Mouse (Mus musculus): Measurements from ENCODE around the gene Smad6. TPM values are rescaled to one million over a fixed set of nuclear protein-coding genes. Genes with fewer than 3 reads are reported as not detected.

The Smad6 gene
- total and polyA plus RNA-seq, 3 experiments: 0.44 to 1.6 (median 0.98) TPM

- Histone ChIP-seq H3K27me3 (ENCODE audit: insufficient read depth, low read length) (peaks cover 12% of the 10 kb centered on the region; the same call in 1 of the 2 replicates), H3K36me3 (replicated peaks) (no peaks in the 10 kb centered on the region), H3K4me1 (ENCODE audit: insufficient read depth, low read depth, low read length) (no peaks in the 10 kb centered on the region), H3K4me3 (ENCODE audit: low read depth, low read length) (no peak overlapping the region), H3K9me3 (replicated peaks) (no peaks in the 10 kb centered on the region)
- ATAC-seq (ENCODE audit: extremely low read depth, insufficient number of reproducible peaks, low FRiP score, poor library complexity, severe bottlenecking) (no peak), DNase-seq (ENCODE audit: low spot score) (no peak)
- TF ChIP-seq TAL1 (conservative IDR thresholded peaks at IDR 0.05; ENCODE audit: low read depth, low read length) (no peak), GATA1 (IDR thresholded peaks at IDR 0.05; ENCODE audit: borderline replicate concordance, low read length) (no peak), POLR2AphosphoS5 (IDR thresholded peaks at IDR 0.05; ENCODE audit: insufficient replicate concordance, low read depth, low read length) (no peak)
These were observed 32.6 kb downstream of the Smad6 start for GRCm38 (mm10) chr9:63989214-63989613.

- H3K9me3 ChIP-seq (replicated peaks): no peaks in the 10 kb centered on the region
- no peak for TF ChIP-seq GATA2 (IDR thresholded peaks at IDR 0.05; ENCODE audit: borderline replicate concordance, low read depth, low read length)
- TF ChIP-seq TAL1 (conservative IDR thresholded peaks at IDR 0.05; ENCODE audit: low read depth, low read length): no peak
- TF ChIP-seq GATA1 (IDR thresholded peaks at IDR 0.05; ENCODE audit: borderline replicate concordance, low read length): no peak
- no peak for TF ChIP-seq CTCF (IDR thresholded peaks at IDR 0.05; ENCODE audit: low read depth, low read length)
- TF ChIP-seq POLR2AphosphoS5 (IDR thresholded peaks at IDR 0.05; ENCODE audit: insufficient replicate concordance, low read depth, low read length): no peak
- DNase-seq (ENCODE audit: low spot score): no peak
- no peaks in the 10 kb centered on the region for H3K36me3 ChIP-seq (replicated peaks)
- H3K4me1 ChIP-seq (ENCODE audit: insufficient read depth, low read depth, low read length): no peaks in the 10 kb centered on the region
- no peak overlapping the region for H3K4me3 ChIP-seq (ENCODE audit: low read depth, low read length)
- no peak for ATAC-seq (ENCODE audit: extremely low read depth, insufficient number of reproducible peaks, low FRiP score, poor library complexity, severe bottlenecking)
- peaks cover 15% of the 10 kb centered on the region for H3K27me3 ChIP-seq (ENCODE audit: insufficient read depth, low read length)
These were observed 36.7 kb downstream of the Smad6 start for GRCm38 (mm10) chr9:63985125-63985524.

- H3K4me1 ChIP-seq (ENCODE audit: insufficient read depth, low read depth, low read length): no peaks in the 10 kb centered on the region
These were observed 38.8 kb downstream of the Smad6 start for GRCm38 (mm10) chr9:63982937-63983632.

DNA sequence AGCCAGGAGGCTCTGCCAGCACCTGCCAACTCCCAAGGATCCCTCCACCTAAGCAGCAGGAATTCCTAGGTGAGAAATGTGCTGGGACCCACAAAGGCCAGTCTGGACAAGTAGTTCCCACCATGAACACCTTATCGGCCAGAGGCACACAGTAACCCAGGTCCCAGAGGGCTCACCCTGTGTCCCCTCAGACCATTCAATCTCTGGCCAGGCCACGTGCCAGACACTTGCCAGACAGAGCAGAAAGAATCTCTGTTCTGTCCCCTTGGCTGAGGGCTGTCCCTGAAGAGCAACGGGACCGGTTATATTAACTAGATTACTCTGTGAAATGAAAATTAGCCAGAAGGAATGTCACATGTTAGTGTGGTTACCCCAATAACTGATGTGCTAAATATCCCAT is 39.9 kb downstream of the Smad6 start:
- peaks cover 28% of the 10 kb centered on the region for H3K27me3 ChIP-seq (ENCODE audit: insufficient read depth, low read length)
- H3K4me3 ChIP-seq (ENCODE audit: low read depth, low read length): no peak overlapping the region
- no peak for DNase-seq (ENCODE audit: low spot score)
- no peak for ATAC-seq (ENCODE audit: extremely low read depth, insufficient number of reproducible peaks, low FRiP score, poor library complexity, severe bottlenecking)
- no peaks in the 10 kb centered on the region for H3K9me3 ChIP-seq (replicated peaks)
- H3K36me3 ChIP-seq (replicated peaks): no peaks in the 10 kb centered on the region
- TF ChIP-seq TAL1 (conservative IDR thresholded peaks at IDR 0.05; ENCODE audit: low read depth, low read length): no peak
- TF ChIP-seq GATA2 (IDR thresholded peaks at IDR 0.05; ENCODE audit: borderline replicate concordance, low read depth, low read length): no peak
- no peak for TF ChIP-seq POLR2AphosphoS5 (IDR thresholded peaks at IDR 0.05; ENCODE audit: insufficient replicate concordance, low read depth, low read length)
- no peak for TF ChIP-seq GATA1 (IDR thresholded peaks at IDR 0.05; ENCODE audit: borderline replicate concordance, low read length)
- no peak for TF ChIP-seq CTCF (IDR thresholded peaks at IDR 0.05; ENCODE audit: low read depth, low read length)
- H3K4me1 ChIP-seq (ENCODE audit: insufficient read depth, low read depth, low read length): no peaks in the 10 kb centered on the region

More at GRCm38 (mm10) chr9:63982937-63983632, 38.8 kb downstream of the Smad6 start:
- no peaks in the 10 kb centered on the region for H3K9me3 ChIP-seq (replicated peaks)
- ATAC-seq (ENCODE audit: extremely low read depth, insufficient number of reproducible peaks, low FRiP score, poor library complexity, severe bottlenecking) (no peak), DNase-seq (ENCODE audit: low spot score) (no peak)
- no peak overlapping the region for H3K4me3 ChIP-seq (ENCODE audit: low read depth, low read length)
- H3K27me3 ChIP-seq (ENCODE audit: insufficient read depth, low read length): peaks cover 20% of the 10 kb centered on the region
- H3K36me3 ChIP-seq (replicated peaks): no peaks in the 10 kb centered on the region
- TF ChIP-seq POLR2AphosphoS5 (IDR thresholded peaks at IDR 0.05; ENCODE audit: insufficient replicate concordance, low read depth, low read length) (no peak), GATA1 (IDR thresholded peaks at IDR 0.05; ENCODE audit: borderline replicate concordance, low read length) (no peak), CTCF (IDR thresholded peaks at IDR 0.05; ENCODE audit: low read depth, low read length) (peak; percentile 54), TAL1 (conservative IDR thresholded peaks at IDR 0.05; ENCODE audit: low read depth, low read length) (no peak), GATA2 (IDR thresholded peaks at IDR 0.05; ENCODE audit: borderline replicate concordance, low read depth, low read length) (no peak)

DNA sequence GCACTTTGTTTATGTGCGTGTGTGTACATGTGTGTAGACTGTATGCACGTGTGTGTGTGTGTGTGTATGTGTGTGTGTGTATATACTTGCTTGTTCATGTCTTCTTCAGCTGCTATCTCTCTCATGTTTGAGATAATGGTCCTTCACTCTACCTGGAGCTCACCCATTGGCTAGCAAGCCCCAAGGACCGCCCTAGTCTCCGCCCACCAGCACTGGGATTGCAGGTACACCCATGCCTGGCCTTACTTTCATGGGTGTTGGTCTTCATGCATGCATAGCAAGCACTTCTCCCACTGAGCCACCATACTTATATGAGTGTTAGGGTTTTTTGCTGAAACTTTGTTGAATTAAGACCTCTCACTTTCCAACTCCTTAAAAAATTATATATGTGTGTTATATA is 40.5 kb downstream of the Smad6 start:
- Histone ChIP-seq H3K9me3 (replicated peaks) (no peaks in the 10 kb centered on the region), H3K4me3 (ENCODE audit: low read depth, low read length) (no peak overlapping the region), H3K36me3 (replicated peaks) (no peaks in the 10 kb centered on the region), H3K27me3 (ENCODE audit: insufficient read depth, low read length) (peaks cover 28% of the 10 kb centered on the region), H3K4me1 (ENCODE audit: insufficient read depth, low read depth, low read length) (no peaks in the 10 kb centered on the region)
- DNase-seq (ENCODE audit: low spot score) (no peak), ATAC-seq (ENCODE audit: extremely low read depth, insufficient number of reproducible peaks, low FRiP score, poor library complexity, severe bottlenecking) (no peak)
- TF ChIP-seq TAL1 (conservative IDR thresholded peaks at IDR 0.05; ENCODE audit: low read depth, low read length) (no peak), GATA2 (IDR thresholded peaks at IDR 0.05; ENCODE audit: borderline replicate concordance, low read depth, low read length) (no peak), CTCF (IDR thresholded peaks at IDR 0.05; ENCODE audit: low read depth, low read length) (no peak), POLR2AphosphoS5 (IDR thresholded peaks at IDR 0.05; ENCODE audit: insufficient replicate concordance, low read depth, low read length) (no peak), GATA1 (IDR thresholded peaks at IDR 0.05; ENCODE audit: borderline replicate concordance, low read length) (no peak)

GRCm38 (mm10) chr9:63980179-63981086 is 41.4 kb downstream of the Smad6 start:
- Histone ChIP-seq H3K36me3 (replicated peaks) (no peaks in the 10 kb centered on the region), H3K9me3 (replicated peaks) (no peaks in the 10 kb centered on the region), H3K4me3 (ENCODE audit: low read depth, low read length) (no peak overlapping the region), H3K4me1 (ENCODE audit: insufficient read depth, low read depth, low read length) (no peaks in the 10 kb centered on the region), H3K27me3 (ENCODE audit: insufficient read depth, low read length) (peaks cover 34% of the 10 kb centered on the region)
- ATAC-seq (ENCODE audit: extremely low read depth, insufficient number of reproducible peaks, low FRiP score, poor library complexity, severe bottlenecking): no peak
- no peak for TF ChIP-seq GATA1 (IDR thresholded peaks at IDR 0.05; ENCODE audit: borderline replicate concordance, low read length)
- TF ChIP-seq POLR2AphosphoS5 (IDR thresholded peaks at IDR 0.05; ENCODE audit: insufficient replicate concordance, low read depth, low read length): no peak
- no peak for TF ChIP-seq CTCF (IDR thresholded peaks at IDR 0.05; ENCODE audit: low read depth, low read length)
- no peak for TF ChIP-seq GATA2 (IDR thresholded peaks at IDR 0.05; ENCODE audit: borderline replicate concordance, low read depth, low read length)
- TF ChIP-seq TAL1 (conservative IDR thresholded peaks at IDR 0.05; ENCODE audit: low read depth, low read length): no peak
- DNase-seq (ENCODE audit: low spot score): no peak

Data from G1E (cell line).